In the genomic region with DNA sequence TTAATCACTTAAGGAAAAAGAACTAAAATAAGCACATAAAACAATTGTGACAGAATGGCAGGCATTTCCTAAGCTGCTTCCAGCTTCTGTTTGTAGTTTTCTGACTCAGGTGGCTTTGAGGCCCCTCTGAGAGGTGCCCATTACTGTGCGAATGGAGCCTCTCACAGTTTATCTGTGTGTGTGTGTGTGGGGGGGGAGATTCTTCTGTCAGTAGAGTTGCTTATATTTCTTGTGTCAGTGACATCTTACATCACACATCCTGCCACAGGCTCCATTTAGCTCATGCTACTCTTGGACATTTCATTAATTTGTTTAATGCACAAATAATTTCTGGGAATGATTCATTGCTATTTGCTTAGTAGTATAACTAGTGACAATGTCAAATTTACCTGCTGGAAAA, we compare ENCODE assay signal across 19 mouse cellular contexts.
DNase-seq lines count a peak whose midpoint lies in the region; ATAC-seq lines count a peak whose summit lies in the region.
"Had no signal": no experiment of that assay in that cellular context is flagged by ENCODE, and none has a peak within 500 bp of the region (broad histone marks: within the 10 kb centered on the region; RNA-seq: fewer than 3 reads in every experiment).

No protein-coding gene starts in this region.

- peaks cover 25% of the 10 kb centered on the region for H3K4me1 ChIP-seq in heart, embryonic 10.5 days
- peaks cover 24% of the 10 kb centered on the region for H3K4me1 ChIP-seq in heart, embryonic 15.5 days (replicated peaks)
- H3K4me1 ChIP-seq: intestine, embryonic 15.5 days had no signal

- H3K36me3 ChIP-seq in heart, embryonic 10.5 days, result peaks cover under 1% of the 10 kb centered on the region; the same call in 1 of the 2 replicates
- no peaks in the 10 kb centered on the region for H3K36me3 ChIP-seq in heart, embryonic 15.5 days
- H3K36me3 ChIP-seq: embryonic facial prominence, embryonic 12.5 days; forebrain, embryonic 12.5 days; intestine, embryonic 15.5 days had no signal

- peak overlapping the region; percentile 16; the same call in 1 of the 2 replicates for H3K27ac ChIP-seq in heart, embryonic 10.5 days
- 0 out of 2 replicates have a peak overlapping the region, but pooled peaks have one; percentile 19 for H3K27ac ChIP-seq in heart, embryonic 15.5 days
- H3K27ac ChIP-seq: forebrain, embryonic 12.5 days; heart, adult 2 months; hindbrain, embryonic 10.5 days; hindbrain, embryonic 14.5 days; intestine, embryonic 15.5 days had no signal

- ATAC-seq in heart, embryonic 15.5 days (replicated peaks; ENCODE audit: insufficient number of reproducible peaks, insufficient read depth, low FRiP score, low read depth), result no peak
- ATAC-seq: forebrain, embryonic 16.5 days; intestine, embryonic 15.5 days had no signal

- no peak overlapping the region for H3K4me2 ChIP-seq in heart, embryonic 15.5 days
- H3K4me2 ChIP-seq: embryonic facial prominence, embryonic 12.5 days; forebrain, embryonic 12.5 days; hindbrain, embryonic 14.5 days; intestine, embryonic 15.5 days had no signal

- WGBS in heart, embryonic 10.5 days, result 28% methylated on average over 1 of the region's 1 CpGs
- WGBS in heart, embryonic 15.5 days, result 24% methylated on average over 1 of the region's 1 CpGs

- H3K9me3 ChIP-seq in heart, embryonic 10.5 days, result no peaks in the 10 kb centered on the region
- H3K9me3 ChIP-seq in heart, embryonic 15.5 days (replicated peaks), result no peaks in the 10 kb centered on the region
- H3K9me3 ChIP-seq: embryonic facial prominence, embryonic 12.5 days; forebrain, embryonic 12.5 days; hindbrain, embryonic 10.5 days; intestine, embryonic 15.5 days had no signal

- DNase-seq in heart, embryonic 10.5 days (ENCODE audit: low spot score), result no peak
- no peak for DNase-seq in heart, postnatal 14 days
- DNase-seq in heart, adult 18-20 months, result no peak
- DNase-seq in thymus, postnatal 0 days (ENCODE audit: low spot score), result peak; percentile 53
- no peak for DNase-seq in thymus, postnatal 36 days
- DNase-seq in natural killer cell, adult 2 months (ENCODE audit: low spot score in 2 of 2), result no peak
- DNase-seq: adrenal gland, postnatal 10 days; cerebellum, adult 11 months; cerebellum, adult 9-10 months; cerebellum, postnatal 25 days; gastrocnemius, postnatal 10 days; heart, adult 2 months had no signal

- intact Hi-C loops in heart, postnatal 14 days (cut with DNase I), result no loop called here

- H3K4me3 ChIP-seq in heart, embryonic 10.5 days, result no peak overlapping the region
- no peak overlapping the region for H3K4me3 ChIP-seq in heart, embryonic 15.5 days
- H3K4me3 ChIP-seq: embryonic facial prominence, embryonic 12.5 days; forebrain, embryonic 12.5 days; heart, adult 2 months; hindbrain, embryonic 10.5 days; intestine, embryonic 15.5 days had no signal

- no peak overlapping the region for H3K9ac ChIP-seq in heart, embryonic 15.5 days
- H3K9ac ChIP-seq: embryonic facial prominence, embryonic 12.5 days; forebrain, embryonic 12.5 days; hindbrain, embryonic 14.5 days; intestine, embryonic 15.5 days had no signal

- no peaks in the 10 kb centered on the region for H3K27me3 ChIP-seq in heart, embryonic 10.5 days (ENCODE audit: insufficient read depth, poor library complexity, severe bottlenecking)
- H3K27me3 ChIP-seq in heart, embryonic 15.5 days, result no peaks in the 10 kb centered on the region
- H3K27me3 ChIP-seq: embryonic facial prominence, embryonic 12.5 days; forebrain, embryonic 12.5 days; intestine, embryonic 15.5 days had no signal
